Mouse (Mus musculus) testis, adult 2 months (tissue): Measurements from ENCODE around the gene Ttll13.

ENCODE experiments used
- CTCF ChIP-seq: fragments of 200-500 bp; IDR thresholded peaks from 2 replicates; pipeline ENCODE4 v1.5.1; 2012; ENCODE audit warnings: low read depth, mild to moderate bottlenecking, inconsistent platforms, low read length, moderate library complexity; ENCODE audit not compliant: control insufficient read depth, insufficient read depth, insufficient replicate concordance
- POLR2A ChIP-seq: fragments of 200-500 bp; IDR thresholded peaks from 2 replicates; pipeline ENCODE4 v1.6.1; 2012; ENCODE audit warnings: low read depth, mild to moderate bottlenecking, inconsistent platforms, low read length, moderate library complexity; ENCODE audit not compliant: control insufficient read depth

DNA sequence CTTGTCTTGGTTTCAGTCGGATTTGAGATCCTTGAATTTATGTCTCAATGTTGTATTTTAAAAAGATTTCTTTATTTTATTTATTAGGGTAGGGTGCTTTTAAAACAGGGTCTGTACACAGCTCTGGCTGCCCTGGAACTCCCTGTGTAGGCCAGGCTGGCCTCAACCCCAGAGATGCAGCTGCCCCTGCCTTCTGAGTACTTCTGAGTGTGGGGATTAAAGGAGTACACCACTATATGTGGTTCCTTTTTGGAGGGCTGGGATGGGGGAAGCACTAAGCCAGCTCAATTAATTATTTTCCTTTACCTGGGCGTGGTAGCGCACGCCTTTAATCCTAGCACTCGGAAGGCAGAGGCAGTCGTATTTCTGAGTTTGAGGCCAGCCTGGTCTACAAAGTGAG, 50.3 kb downstream of the Ttll13 start:
- TF ChIP-seq POLR2A (no peak), CTCF (no peak)
